Mouse (Mus musculus) MEL (cell line): ENCODE measurements at regions not wholly inside any gene's neighbourhood (a gene's known extent, or its start where the extent isn't known, plus 50 kb on each side); places are given as distances from the start of the nearest gene placed in this dataset.

Experiments
- CHD1 ChIP-seq: IDR thresholded peaks from 2 replicates; pipeline ENCODE4 v1.6.1; 2012; ENCODE audit warnings: low read depth, mild to moderate bottlenecking, inconsistent platforms, low read length, improper control_type of control experiment
- CHD2 ChIP-seq: IDR thresholded peaks from 2 replicates; pipeline ENCODE4 v1.6.1; 2011; ENCODE audit warnings: low read length, improper control_type of control experiment
- CTCF ChIP-seq, 3 experiments: IDR thresholded peaks in 2 of 3; conservative IDR thresholded peaks in 1 of 3; 2 replicates each; pipeline ENCODE4 v1.5.1; 2011 to 2012; ENCODE audit warnings: low read length in 3 of 3, low read depth in 2 of 3, mild to moderate bottlenecking in 2 of 3, improper control_type of control experiment in 1 of 3, inconsistent platforms in 1 of 3, mixed read lengths in 1 of 3, moderate library complexity in 1 of 3; ENCODE audit not compliant: control insufficient read depth in 1 of 3, insufficient read depth in 1 of 3, poor library complexity in 1 of 3, severe bottlenecking in 1 of 3
- ELF1 ChIP-seq: IDR thresholded peaks from 2 replicates; pipeline ENCODE4 v1.6.1; 2014; ENCODE audit warnings: low read depth, mild to moderate bottlenecking, inconsistent platforms, low read length, improper control_type of control experiment, moderate library complexity
- MAX ChIP-seq: IDR thresholded peaks from 2 replicates; pipeline ENCODE4 v1.6.1; 2011; ENCODE audit warnings: low read length, improper control_type of control experiment
- MEF2A ChIP-seq: IDR thresholded peaks from 2 replicates; pipeline ENCODE4 v1.6.1; 2014; ENCODE audit warnings: low read depth, mild to moderate bottlenecking, inconsistent platforms, low read length, improper control_type of control experiment; ENCODE audit not compliant: poor library complexity, insufficient replicate concordance, severe bottlenecking; ENCODE audit errors: extremely low read depth
- NRF1 ChIP-seq: IDR thresholded peaks from 2 replicates; pipeline ENCODE4 v1.6.1; 2014; ENCODE audit warnings: low read depth, mild to moderate bottlenecking, inconsistent platforms, low read length, improper control_type of control experiment, moderate library complexity; ENCODE audit not compliant: poor library complexity, insufficient read depth, severe bottlenecking
- TBP ChIP-seq: IDR thresholded peaks from 2 replicates; pipeline ENCODE4 v1.8.0; 2011; ENCODE audit warnings: low read depth, low read length, improper control_type of control experiment
- TCF12 ChIP-seq: IDR thresholded peaks from 2 replicates; pipeline ENCODE4 v1.6.1; 2014; ENCODE audit warnings: low read depth, mild to moderate bottlenecking, inconsistent platforms, low read length, improper control_type of control experiment, moderate library complexity
- ZNF384 ChIP-seq: IDR thresholded peaks from 2 replicates; pipeline ENCODE4 v1.6.1; 2012; ENCODE audit warnings: low read depth, mild to moderate bottlenecking, inconsistent platforms, low read length, improper control_type of control experiment

DNA sequence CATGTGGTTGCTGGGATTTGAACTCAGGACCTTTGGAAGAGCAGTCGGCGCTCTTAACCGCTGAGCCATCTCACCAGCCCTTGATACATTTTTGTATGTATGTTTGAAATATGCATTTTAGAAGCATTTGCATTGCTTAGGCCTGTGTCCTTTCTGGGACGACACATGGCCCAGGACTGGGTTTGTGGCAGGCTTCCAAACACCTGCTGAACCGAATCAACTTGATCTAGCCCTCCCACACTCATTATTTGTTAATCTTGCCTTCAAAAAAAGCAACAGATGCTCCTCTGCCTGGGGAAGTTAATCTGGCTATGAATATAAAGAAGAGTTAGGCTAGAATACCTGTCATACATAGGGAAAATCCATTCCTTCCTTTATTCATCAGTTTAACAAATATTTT, 123.7 kb upstream of the Tmem164 start:
- TF ChIP-seq CTCF (IDR thresholded peaks at IDR 0.05 in 2 of 3, conservative IDR thresholded peaks at IDR 0.05 in 1 of 3; ENCODE audit: control insufficient read depth in 1 of 3, insufficient read depth in 1 of 3, low read depth in 2 of 3, low read length in 3 of 3, poor library complexity in 1 of 3, severe bottlenecking in 1 of 3): no peak
- no peak for TF ChIP-seq MEF2A
- no peak for TF ChIP-seq MAX
- no peak for TF ChIP-seq TCF12
- no peak for TF ChIP-seq CHD1
- no peak for TF ChIP-seq CHD2
- TF ChIP-seq TBP: no peak
- no peak for TF ChIP-seq NRF1
- no peak for TF ChIP-seq ZNF384
- no peak for TF ChIP-seq ELF1
